Mouse (Mus musculus) G1E-ER4 (cell line): Measurements from ENCODE around the gene Sez6. TPM values are rescaled to one million over a fixed set of nuclear protein-coding genes. Genes with fewer than 3 reads are reported as not detected.

Experiments used
- GATA1 ChIP-seq: IDR thresholded peaks from one replicate; pipeline ENCODE4 v1.8.0; 2012; ENCODE audit warnings: low read length, inconsistent platforms
- polyA plus RNA-seq: library from polyadenylated mRNA; stranded (reverse); fragments of >175 nt; gene quantifications from 2 replicates; pipeline ENCODE4 v1.2.3, GENCODE M21; 2012

Gene Sez6
- polyA plus RNA-seq, 1 experiment = 0.14 TPM

- no peak for TF ChIP-seq GATA1
Observed at GRCm38 (mm10) chr11:77925836-77926657, 4.6 kb upstream of the Sez6 start.

GRCm38 (mm10) chr11:77926666-77927065, 3.9 kb upstream of the Sez6 start:
- TF ChIP-seq GATA1 = no peak

GRCm38 (mm10) chr11:77927837-77928236, 2.8 kb upstream of the Sez6 start:
- TF ChIP-seq GATA1 = no peak

GRCm38 (mm10) chr11:77931541-77932433, 1.2 kb downstream of the Sez6 start:
- TF ChIP-seq GATA1 = no peak

GRCm38 (mm10) chr11:77932576-77932975, 2.0 kb downstream of the Sez6 start:
- no peak for TF ChIP-seq GATA1

GRCm38 (mm10) chr11:77934111-77934521, 3.5 kb downstream of the Sez6 start:
- TF ChIP-seq GATA1 = no peak

- TF ChIP-seq GATA1 = no peak
Observed at GRCm38 (mm10) chr11:77934568-77935311, 4.1 kb downstream of the Sez6 start.

GRCm38 (mm10) chr11:77936846-77937245, 6.2 kb downstream of the Sez6 start:
- no peak for TF ChIP-seq GATA1

- TF ChIP-seq GATA1 = no peak
Observed at GRCm38 (mm10) chr11:77937649-77938410, 7.2 kb downstream of the Sez6 start.

- no peak for TF ChIP-seq GATA1
Observed at GRCm38 (mm10) chr11:77942230-77942629, 11.6 kb downstream of the Sez6 start.

- TF ChIP-seq GATA1 = no peak
Observed at GRCm38 (mm10) chr11:77947860-77948259, 17.3 kb downstream of the Sez6 start.

GRCm38 (mm10) chr11:77950125-77950685, 19.6 kb downstream of the Sez6 start:
- TF ChIP-seq GATA1 = no peak

GRCm38 (mm10) chr11:77950797-77951228, 20.2 kb downstream of the Sez6 start:
- no peak for TF ChIP-seq GATA1

- TF ChIP-seq GATA1 = no peak
Observed at GRCm38 (mm10) chr11:77953671-77954070, 23.1 kb downstream of the Sez6 start.
